Mouse (Mus musculus) lung, postnatal 0 days (tissue): ENCODE measurements around the gene Rasl10b. TPM values are rescaled to one million over a fixed set of nuclear protein-coding genes. Genes with fewer than 3 reads are reported as not detected.

Experiments used
- ATAC-seq: fragments of 200-750 bp; cut with Nextera tagmentation; 2 replicates; pipeline ENCODE4 v1.8.0; 2017; ENCODE audit warnings: moderate library complexity
- DNase-seq: peaks from one replicate; pipeline ENCODE4 v3.0.0-alpha.2; 2016; ENCODE audit warnings: low spot score
- H3K27ac ChIP-seq: fragments of 300-500 bp; sonication (generic); 2 replicates; pipeline ENCODE4 v1.5.1; 2014; ENCODE audit warnings: antibody characterized with exemption, mild to moderate bottlenecking, low read length, mixed read lengths
- H3K27me3 ChIP-seq: fragments of 300-500 bp; sonication (generic); replicated peaks from 2 replicates; pipeline ENCODE4 v1.6.1; 2014; ENCODE audit warnings: low read length, mixed read lengths; ENCODE audit not compliant: insufficient read depth
- H3K36me3 ChIP-seq: fragments of 300-500 bp; sonication (generic); 2 replicates; pipeline ENCODE4 v1.6.1; 2014; ENCODE audit warnings: low read length, mixed read lengths; ENCODE audit not compliant: insufficient read depth
- H3K4me1 ChIP-seq: fragments of 300-500 bp; sonication (generic); 2 replicates; pipeline ENCODE4 v1.6.1; 2014; ENCODE audit warnings: antibody characterized with exemption, low read depth, low read length, mixed read lengths; ENCODE audit not compliant: insufficient read depth
- H3K4me2 ChIP-seq: fragments of 300-500 bp; sonication (generic); replicated peaks from 2 replicates; pipeline ENCODE4 v1.6.1; 2014; ENCODE audit warnings: low read depth, mild to moderate bottlenecking, low read length, moderate library complexity, mixed read lengths
- H3K4me3 ChIP-seq: fragments of 300-500 bp; sonication (generic); 2 replicates; pipeline ENCODE4 v1.5.1; 2014; ENCODE audit warnings: low read depth, low read length
- H3K9ac ChIP-seq: fragments of 300-500 bp; sonication (generic); replicated peaks from 2 replicates; pipeline ENCODE4 v1.6.1; 2014; ENCODE audit warnings: low read depth, mild to moderate bottlenecking
- H3K9me3 ChIP-seq: fragments of 300-500 bp; sonication (generic); 2 replicates; pipeline ENCODE4 v1.6.1; 2016; ENCODE audit warnings: low read length, mixed read lengths
- CTCF ChIP-seq: IDR thresholded peaks from 2 replicates; pipeline ENCODE4 v1.5.1; 2016; ENCODE audit warnings: antibody characterized with exemption, mild to moderate bottlenecking
- EP300 ChIP-seq: IDR thresholded peaks from 2 replicates; pipeline ENCODE4 v1.6.1; 2016; ENCODE audit warnings: antibody characterized with exemption, mild to moderate bottlenecking, control low read depth
- WGBS: fragments of 180-500 bp; shearing (Covaris S2); extraction: QIAGEN DNeasy Blood & Tissue Kit; methylation state at CpG from one replicate; pipeline ENCODE4 v1.1.7; 2014; 5-methylcytosine and 5-hydroxymethylcytosine counted together
- polyA plus RNA-seq: library from polyadenylated mRNA; unstranded; fragments of >200 nt; fragmentation: Nextera tagmentation; extraction: Ambion mirVana; gene quantifications from 2 replicates; pipeline ENCODE4 v1.2.1, GENCODE M21; 2015

The Rasl10b gene
- polyA plus RNA-seq, 1 experiment from 2014 or later = 0.80 TPM

- ATAC-seq = no peak
- no peak for DNase-seq
- H3K27me3 ChIP-seq = peaks cover 28% of the 10 kb centered on the region
- H3K4me3 ChIP-seq = peak overlapping the region; percentile 56
- H3K9ac ChIP-seq = no peak overlapping the region
- H3K4me2 ChIP-seq = peak overlapping the region; percentile 98
- TF ChIP-seq EP300 (no peak), CTCF (no peak)
- H3K4me1 ChIP-seq = no peaks in the 10 kb centered on the region; the same call in 1 of the 2 replicates
- H3K9me3 ChIP-seq = no peaks in the 10 kb centered on the region
- H3K27ac ChIP-seq = no peak overlapping the region
- 23% methylated on average over 11 of the region's 11 CpGs for WGBS
- H3K36me3 ChIP-seq = no peaks in the 10 kb centered on the region
Measured at GRCm38 (mm10) chr11:83439426-83440060, 30.6 kb downstream of the Rasl10b start.

GRCm38 (mm10) chr11:83440081-83441064 lies 31.4 kb downstream of the Rasl10b start:
- under 1% methylated on average over 63 of the region's 75 CpGs for WGBS
- Histone ChIP-seq H3K4me1 (no peaks in the 10 kb centered on the region; the same call in 1 of the 2 replicates), H3K9me3 (no peaks in the 10 kb centered on the region), H3K9ac (0 out of 2 replicates have a peak overlapping the region, but pooled peaks have one; percentile 19), H3K36me3 (no peaks in the 10 kb centered on the region), H3K27me3 (peaks cover 31% of the 10 kb centered on the region), H3K4me3 (peak overlapping the region; percentile 56), H3K27ac (no peak overlapping the region), H3K4me2 (peak overlapping the region; percentile 98)
- ATAC-seq = peak; percentile 95
- TF ChIP-seq CTCF (peak; percentile 99), EP300 (no peak)
- DNase-seq = peak; percentile 94

- 56% methylated on average over 6 of the region's 7 CpGs for WGBS
- ATAC-seq = no peak
- H3K27me3 ChIP-seq = peaks cover 33% of the 10 kb centered on the region
Measured at GRCm38 (mm10) chr11:83441235-83441634, 32.3 kb downstream of the Rasl10b start.

GRCm38 (mm10) chr11:83442596-83443267 lies 33.8 kb downstream of the Rasl10b start:
- Histone ChIP-seq H3K27ac (no peak overlapping the region), H3K4me1 (peaks cover 5% of the 10 kb centered on the region), H3K27me3 (peaks cover 33% of the 10 kb centered on the region), H3K4me2 (peak overlapping the region; percentile 22; the same call in 1 of the 2 replicates), H3K9ac (no peak overlapping the region), H3K4me3 (no peak overlapping the region), H3K9me3 (no peaks in the 10 kb centered on the region), H3K36me3 (no peaks in the 10 kb centered on the region)
- TF ChIP-seq EP300 (no peak), CTCF (peak; percentile 86)
- peak; percentile 41; the same call in 1 of the 2 replicates for ATAC-seq
- 16% methylated on average over 29 of the region's 29 CpGs for WGBS
- DNase-seq = peak; percentile 80

More at GRCm38 (mm10) chr11:83441235-83441634, 32.3 kb downstream of the Rasl10b start:
- Histone ChIP-seq H3K27ac (no peak overlapping the region), H3K4me2 (no peak overlapping the region), H3K4me3 (no peak overlapping the region), H3K9ac (no peak overlapping the region), H3K4me1 (no peaks in the 10 kb centered on the region; the same call in 1 of the 2 replicates), H3K9me3 (no peaks in the 10 kb centered on the region), H3K36me3 (no peaks in the 10 kb centered on the region)
- no peak for TF ChIP-seq CTCF
- no peak for TF ChIP-seq EP300
- DNase-seq = no peak

- Histone ChIP-seq H3K4me3 (no peak overlapping the region), H3K9me3 (no peaks in the 10 kb centered on the region), H3K36me3 (no peaks in the 10 kb centered on the region), H3K27me3 (peaks cover 33% of the 10 kb centered on the region), H3K4me2 (no peak overlapping the region), H3K27ac (no peak overlapping the region), H3K9ac (no peak overlapping the region), H3K4me1 (peaks cover 16% of the 10 kb centered on the region)
- TF ChIP-seq CTCF = no peak
- TF ChIP-seq EP300 = no peak
- ATAC-seq (no peak), DNase-seq (no peak)
- 8% methylated on average over 7 of the region's 7 CpGs for WGBS
Measured at GRCm38 (mm10) chr11:83443824-83444223, 34.9 kb downstream of the Rasl10b start.

- ATAC-seq (no peak), DNase-seq (peak; percentile 31)
- no peaks in the 10 kb centered on the region for H3K9me3 ChIP-seq
- H3K4me2 ChIP-seq = peak overlapping the region; percentile 35
- peaks cover 33% of the 10 kb centered on the region for H3K27me3 ChIP-seq
- 28% methylated on average over 19 of the region's 19 CpGs for WGBS
- H3K4me3 ChIP-seq = peak overlapping the region; percentile 19; the same call in 1 of the 2 replicates
- no peaks in the 10 kb centered on the region for H3K36me3 ChIP-seq
- no peak overlapping the region for H3K9ac ChIP-seq
- H3K4me1 ChIP-seq = peaks cover 25% of the 10 kb centered on the region
- no peak for TF ChIP-seq EP300
- no peak; the same call in 1 of the 2 replicates for TF ChIP-seq CTCF
- no peak overlapping the region for H3K27ac ChIP-seq
Measured at GRCm38 (mm10) chr11:83445001-83445400, 36.1 kb downstream of the Rasl10b start.
